Mouse (Mus musculus): ENCODE data around the gene Lrrc10b. TPM values are rescaled to one million over a fixed set of nuclear protein-coding genes. Genes with fewer than 3 reads are reported as not detected.
A peak's percentile ranks its signal among the peaks of the same experiment; 100 is the strongest.

The Lrrc10b gene
- polyA plus RNA-seq, 1 experiment from 2014 or later = 1.1 TPM

DNA sequence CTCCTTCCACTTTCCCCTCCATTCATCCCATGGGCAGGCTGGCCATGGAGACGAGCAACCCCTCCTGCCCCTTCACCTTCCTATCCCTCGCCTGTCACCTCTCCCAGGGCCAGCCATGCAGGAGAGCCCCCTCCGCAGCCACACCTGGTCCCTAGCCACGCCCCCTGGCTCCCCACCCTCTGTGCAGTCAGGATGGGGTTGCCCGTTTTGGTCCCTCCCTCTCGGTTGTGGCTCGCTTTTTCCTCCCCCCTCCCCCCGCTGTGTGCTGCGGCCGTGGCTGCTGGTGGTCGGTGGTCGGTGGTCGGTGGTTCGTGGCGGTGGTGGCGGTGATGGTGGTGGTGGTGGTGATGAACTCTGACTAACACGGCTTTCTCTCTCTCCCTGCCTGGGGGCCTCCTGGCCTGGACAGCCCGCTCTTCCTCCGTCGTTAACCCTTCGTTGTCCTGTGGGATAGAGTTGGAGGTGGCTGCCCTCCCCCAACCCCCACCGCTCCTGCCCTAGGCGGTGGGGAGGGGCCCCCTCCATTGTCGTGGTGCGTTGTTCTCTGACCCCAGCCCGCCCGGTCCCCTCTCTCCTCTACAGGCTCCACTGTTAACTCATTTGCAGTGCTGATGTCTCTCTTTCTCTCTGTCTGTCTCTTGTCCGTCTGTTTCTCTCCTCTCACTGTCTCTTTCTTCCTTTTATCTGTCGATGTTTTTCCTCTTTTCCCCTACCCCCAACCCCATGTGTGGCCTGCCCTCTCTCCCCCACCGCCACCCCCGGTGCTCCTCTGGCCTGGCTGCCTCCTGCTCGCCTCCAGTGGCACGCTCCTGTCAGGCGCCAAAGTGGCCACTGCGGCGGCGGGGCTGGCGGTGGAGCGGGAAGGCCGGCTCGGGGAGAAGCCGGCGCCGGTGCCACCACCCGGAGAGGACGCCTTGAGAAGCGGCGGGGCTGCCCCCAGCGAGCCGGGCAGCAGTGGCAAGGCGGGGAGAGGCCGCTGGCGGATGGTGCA is 35.0 kb downstream of the Lrrc10b start:
- H3K9ac ChIP-seq = peak overlapping the region; percentile 58
- no peaks in the 10 kb centered on the region for H3K9me3 ChIP-seq
- H3K4me1 ChIP-seq (replicated peaks) = peaks cover 39% of the 10 kb centered on the region
- peaks cover 54% of the 10 kb centered on the region for H3K27me3 ChIP-seq
- peak overlapping the region; percentile 51 for H3K4me2 ChIP-seq
- peaks cover 7% of the 10 kb centered on the region for H3K36me3 ChIP-seq
- H3K27ac ChIP-seq = no peak overlapping the region
- peak overlapping the region; percentile 27 for H3K4me3 ChIP-seq
- 2% methylated on average over 50 of the region's 53 CpGs for WGBS
- peak; percentile 29; the same call in 1 of the 2 replicates for ATAC-seq (ENCODE audit: low FRiP score)

DNA sequence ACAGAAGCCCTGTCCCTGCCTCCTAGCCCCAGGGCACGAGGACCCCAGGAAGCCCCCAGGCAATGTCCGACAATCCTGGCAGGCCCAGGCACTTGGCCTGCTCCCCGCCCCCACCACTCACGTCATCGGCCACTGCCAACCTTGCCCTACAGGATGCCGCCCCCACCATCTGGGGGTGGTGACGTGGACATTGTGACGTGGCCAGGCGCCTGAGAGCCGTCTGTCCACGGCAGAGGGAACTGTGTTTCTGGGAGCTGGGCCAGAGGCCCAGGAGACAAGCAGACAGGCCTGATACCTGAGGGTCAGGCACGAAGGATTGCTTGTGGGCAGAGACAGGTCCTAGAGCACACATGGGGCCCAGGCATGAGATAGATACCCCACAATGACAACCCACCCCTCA is 39.8 kb downstream of the Lrrc10b start:
- no peak overlapping the region for H3K4me2 ChIP-seq
- H3K9me3 ChIP-seq = no peaks in the 10 kb centered on the region
- WGBS = 75% methylated on average over 12 of the region's 12 CpGs
- peaks cover 24% of the 10 kb centered on the region for H3K27me3 ChIP-seq
- no peak overlapping the region for H3K9ac ChIP-seq
- no peak for ATAC-seq (ENCODE audit: low FRiP score)
- H3K27ac ChIP-seq = no peak overlapping the region
- H3K36me3 ChIP-seq = peaks cover 6% of the 10 kb centered on the region
- peaks cover 41% of the 10 kb centered on the region for H3K4me1 ChIP-seq (replicated peaks)
- no peak overlapping the region for H3K4me3 ChIP-seq

DNA sequence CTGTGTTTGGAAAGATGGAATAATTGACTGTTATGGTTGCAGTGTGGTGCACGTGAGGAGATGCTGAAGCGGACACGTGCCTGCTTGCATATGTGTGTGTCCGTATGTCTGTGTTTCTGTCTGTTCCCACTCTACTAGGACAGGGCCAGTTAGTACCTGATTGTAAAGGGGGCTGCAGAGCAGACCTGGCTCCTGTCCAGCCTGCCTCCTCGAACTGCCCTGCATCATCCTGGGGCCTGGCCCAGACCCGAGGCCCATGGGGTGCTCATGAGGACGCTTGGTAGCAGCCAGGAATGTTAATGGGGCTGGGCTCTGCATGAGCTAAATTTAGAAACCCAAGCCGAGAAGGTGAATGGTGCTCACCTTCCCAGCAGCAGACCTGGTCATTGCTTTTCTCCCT is 40.4 kb downstream of the Lrrc10b start:
- H3K9ac ChIP-seq = 0 out of 2 replicates have a peak overlapping the region, but pooled peaks have one; percentile 11
- peaks cover 36% of the 10 kb centered on the region for H3K4me1 ChIP-seq (replicated peaks)
- H3K36me3 ChIP-seq = peaks cover 6% of the 10 kb centered on the region
- no peak overlapping the region for H3K4me2 ChIP-seq
- H3K4me3 ChIP-seq = no peak overlapping the region
- peaks cover 23% of the 10 kb centered on the region for H3K27me3 ChIP-seq
- WGBS = 64% methylated on average over 8 of the region's 8 CpGs
- H3K9me3 ChIP-seq = no peaks in the 10 kb centered on the region
- no peak for ATAC-seq (ENCODE audit: low FRiP score)
- no peak overlapping the region for H3K27ac ChIP-seq

DNA sequence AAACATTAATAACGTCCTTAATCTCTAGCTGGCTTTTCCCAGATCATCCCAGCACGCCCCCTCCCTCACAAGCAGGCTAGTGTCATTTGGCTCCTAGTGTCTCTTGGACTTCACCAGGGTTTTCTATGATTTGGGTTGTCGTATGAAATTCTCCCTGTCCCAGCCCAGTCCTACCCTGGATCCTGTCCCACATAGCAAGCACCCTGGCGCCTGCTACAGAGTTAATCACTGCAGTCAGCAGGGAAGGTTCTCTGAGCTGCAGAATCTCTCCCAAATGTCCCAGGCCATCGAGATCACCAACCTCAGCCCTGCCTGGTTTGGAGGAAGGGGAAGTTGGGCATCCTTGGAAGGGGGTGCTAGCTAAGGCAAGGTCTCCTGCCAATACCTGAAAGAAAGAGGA is 41.8 kb downstream of the Lrrc10b start:
- no peak for ATAC-seq (ENCODE audit: low FRiP score)
- 82% methylated on average over 5 of the region's 5 CpGs for WGBS
- H3K4me3 ChIP-seq = no peak overlapping the region
- H3K9ac ChIP-seq = no peak overlapping the region
- H3K9me3 ChIP-seq = no peaks in the 10 kb centered on the region
- H3K27ac ChIP-seq = no peak overlapping the region
- peaks cover 6% of the 10 kb centered on the region for H3K36me3 ChIP-seq
- peaks cover 11% of the 10 kb centered on the region; the same call in 1 of the 2 replicates for H3K27me3 ChIP-seq
- H3K4me2 ChIP-seq = no peak overlapping the region
- peaks cover 37% of the 10 kb centered on the region for H3K4me1 ChIP-seq (replicated peaks)

DNA sequence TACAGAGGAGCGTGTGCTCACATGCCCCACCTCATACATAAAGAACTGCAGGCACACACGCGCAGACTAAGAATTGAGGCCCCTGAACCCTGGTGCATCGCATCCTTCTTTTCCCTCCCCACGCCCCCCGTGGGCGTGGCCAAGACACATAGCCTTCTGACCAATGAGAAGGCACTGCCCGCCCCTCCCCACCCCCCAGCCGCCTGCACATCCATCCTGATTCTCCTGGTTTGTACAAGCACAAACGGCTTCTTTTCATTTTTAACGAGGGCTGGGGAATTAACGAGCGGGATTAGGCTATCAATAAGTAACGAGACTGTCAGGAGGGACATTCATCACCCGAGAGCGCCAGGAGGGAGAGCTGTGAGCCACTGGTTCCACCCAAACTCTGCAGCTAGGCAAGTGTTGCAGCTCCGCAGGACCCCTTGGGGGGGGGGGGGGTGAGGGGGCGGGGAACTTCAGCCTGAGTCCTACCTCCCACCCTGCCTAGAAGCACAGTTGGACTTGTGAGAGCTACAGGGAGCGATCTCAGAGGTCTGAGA is 43.5 kb downstream of the Lrrc10b start:
- peaks cover 4% of the 10 kb centered on the region; the same call in 1 of the 2 replicates for H3K27me3 ChIP-seq
- peak overlapping the region; percentile 56; the same call in 1 of the 2 replicates for H3K9ac ChIP-seq
- peak overlapping the region; percentile 31 for H3K4me3 ChIP-seq
- peak; percentile 80 for ATAC-seq (ENCODE audit: low FRiP score)
- H3K27ac ChIP-seq = peak overlapping the region; percentile 58
- WGBS = under 1% methylated on average over 16 of the region's 19 CpGs
- no peaks in the 10 kb centered on the region for H3K9me3 ChIP-seq
- H3K36me3 ChIP-seq = peaks cover 6% of the 10 kb centered on the region
- peak overlapping the region; percentile 50 for H3K4me2 ChIP-seq
- H3K4me1 ChIP-seq (replicated peaks) = peaks cover 49% of the 10 kb centered on the region

Other genes starting within 250 kb of the Lrrc10b start
- 0.44 and 0.50 TPM in 2 replicates for gene Myrf, start 216.7 kb downstream of the Lrrc10b start, polyA plus RNA-seq (2015; fragmentation: Nextera tagmentation; extraction: Ambion mirVana)
- 6.1 and 6.3 TPM in 2 replicates for gene Dagla, start 152.6 kb downstream of the Lrrc10b start, polyA plus RNA-seq (2015; fragmentation: Nextera tagmentation; extraction: Ambion mirVana)
- gene Syt7, start 68.4 kb downstream of the Lrrc10b start, polyA plus RNA-seq (2015; fragmentation: Nextera tagmentation; extraction: Ambion mirVana) = 7.9 and 8.4 TPM in 2 replicates
- 1.1 and 3.0 TPM in 2 replicates for gene Ppp1r32, start 25.5 kb upstream of the Lrrc10b start, polyA plus RNA-seq (2015; fragmentation: Nextera tagmentation; extraction: Ambion mirVana)
- 49.0 and 52.8 TPM in 2 replicates for gene Cpsf7, start 67.8 kb upstream of the Lrrc10b start, polyA plus RNA-seq (2015; fragmentation: Nextera tagmentation; extraction: Ambion mirVana)
- gene Sdhaf2, start 68.7 kb upstream of the Lrrc10b start, polyA plus RNA-seq (2015; fragmentation: Nextera tagmentation; extraction: Ambion mirVana) = 67.6 and 69.1 TPM in 2 replicates
- 50.5 and 55.3 TPM in 2 replicates for gene Tmem216, start 98.8 kb upstream of the Lrrc10b start, polyA plus RNA-seq (2015; fragmentation: Nextera tagmentation; extraction: Ambion mirVana)
- 16.2 and 17.2 TPM in 2 replicates for gene Cyb561a3, start 119.7 kb upstream of the Lrrc10b start, polyA plus RNA-seq (2015; fragmentation: Nextera tagmentation; extraction: Ambion mirVana)
- gene Tmem138, start 119.9 kb upstream of the Lrrc10b start, polyA plus RNA-seq (2015; fragmentation: Nextera tagmentation; extraction: Ambion mirVana) = 42.3 and 43.2 TPM in 2 replicates
- 242 and 263 TPM in 2 replicates for gene Ddb1, start 147.9 kb upstream of the Lrrc10b start, polyA plus RNA-seq (2015; fragmentation: Nextera tagmentation; extraction: Ambion mirVana)
- gene Tkfc, start 148.2 kb upstream of the Lrrc10b start, polyA plus RNA-seq (2015; fragmentation: Nextera tagmentation; extraction: Ambion mirVana) = 24.8 and 25.4 TPM in 2 replicates
- gene Vwce, start 176.7 kb upstream of the Lrrc10b start, polyA plus RNA-seq (2015; fragmentation: Nextera tagmentation; extraction: Ambion mirVana) = 0.53 and 0.82 TPM in 2 replicates
- not detected in 2 replicates for gene Pga5, start 220.6 kb upstream of the Lrrc10b start, polyA plus RNA-seq (2015; fragmentation: Nextera tagmentation; extraction: Ambion mirVana)
- 33.8 and 34.7 TPM in 2 replicates for gene Vps37c, start 231.3 kb upstream of the Lrrc10b start, polyA plus RNA-seq (2015; fragmentation: Nextera tagmentation; extraction: Ambion mirVana)